27 mouse cellular contexts compared by ENCODE assay signal in the genomic region with DNA sequence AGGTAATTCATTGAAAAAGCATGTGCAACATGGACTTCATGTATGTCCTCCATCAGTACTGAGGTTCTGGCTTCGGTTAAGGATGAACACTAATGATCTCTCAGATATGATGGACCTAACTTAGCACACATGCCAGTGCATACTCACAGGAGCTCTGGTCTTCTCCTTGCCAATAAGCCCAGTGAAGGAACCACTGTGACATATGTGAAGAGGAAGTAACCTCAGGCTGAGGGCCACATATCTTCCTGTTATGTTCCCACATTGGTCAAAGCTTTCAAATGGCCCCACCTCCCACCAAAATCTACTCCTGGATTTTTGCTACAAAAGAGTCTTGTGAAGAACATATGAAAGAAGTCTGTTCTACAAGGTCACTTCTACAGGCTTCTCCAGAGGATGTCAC. TPM values are rescaled to one million over a fixed set of nuclear protein-coding genes. Genes with fewer than 3 reads are reported as not detected.
"Had no signal": no experiment of that assay in that cellular context is flagged by ENCODE, and none has a peak within 500 bp of the region (broad histone marks: within the 10 kb centered on the region; RNA-seq: fewer than 3 reads in every experiment).

No protein-coding gene starts in this region.

- H3K4me1 ChIP-seq: intestine, embryonic 15.5 days; limb, embryonic 15.5 days; liver, embryonic 12.5 days had no signal

- H3K27me3 ChIP-seq: heart, embryonic 13.5 days; heart, embryonic 15.5 days; hindbrain, embryonic 12.5 days; intestine, embryonic 15.5 days; limb, embryonic 13.5 days; limb, embryonic 15.5 days; liver, embryonic 12.5 days had no signal

- H3K9me3 ChIP-seq: heart, embryonic 13.5 days; heart, embryonic 15.5 days; hindbrain, embryonic 10.5 days; hindbrain, embryonic 12.5 days; intestine, embryonic 15.5 days; limb, embryonic 13.5 days; limb, embryonic 15.5 days; liver, embryonic 12.5 days had no signal

- ATAC-seq: hindbrain, embryonic 16.5 days; inflammation-experienced regulatory T-cells, adult 6 months; intestine, embryonic 15.5 days; intestine, postnatal 0 days; liver, embryonic 12.5 days had no signal

- H3K27ac ChIP-seq: heart, embryonic 13.5 days; heart, embryonic 15.5 days; hindbrain, embryonic 10.5 days; hindbrain, embryonic 12.5 days; hindbrain, embryonic 14.5 days; intestine, embryonic 15.5 days; kidney, postnatal 0 days; limb, embryonic 13.5 days; limb, embryonic 15.5 days; liver, embryonic 12.5 days had no signal

- H3K4me3 ChIP-seq: heart, embryonic 13.5 days; heart, embryonic 15.5 days; hindbrain, embryonic 10.5 days; hindbrain, embryonic 12.5 days; intestine, embryonic 15.5 days; limb, embryonic 13.5 days; limb, embryonic 15.5 days; liver, embryonic 12.5 days had no signal

- H3K4me2 ChIP-seq: heart, embryonic 11.5 days; heart, embryonic 13.5 days; heart, embryonic 15.5 days; hindbrain, embryonic 12.5 days; hindbrain, embryonic 14.5 days; intestine, embryonic 15.5 days; limb, embryonic 13.5 days; limb, embryonic 15.5 days; liver, embryonic 12.5 days had no signal

- DNase-seq: gastrocnemius, postnatal 14 days; gastrocnemius, postnatal 36 days; heart, adult 18-20 months; heart, postnatal 14 days; heart, postnatal 36 days; kidney, adult 18-20 months; kidney, adult 8-10 months; kidney, postnatal 14 days; kidney, postnatal 36 days; layer of hippocampus, adult 9-11 months; layer of hippocampus, postnatal 36 days; left cerebral cortex, postnatal 4 days had no signal

- H3K9ac ChIP-seq: heart, embryonic 13.5 days; heart, embryonic 15.5 days; hindbrain, embryonic 12.5 days; hindbrain, embryonic 14.5 days; intestine, embryonic 15.5 days; limb, embryonic 13.5 days; limb, embryonic 15.5 days; liver, embryonic 12.5 days had no signal

- H3K36me3 ChIP-seq: heart, embryonic 13.5 days; heart, embryonic 15.5 days; hindbrain, embryonic 10.5 days; hindbrain, embryonic 12.5 days; intestine, embryonic 15.5 days; limb, embryonic 13.5 days; limb, embryonic 15.5 days; liver, embryonic 12.5 days had no signal

RNA-seq across cellular contexts. Expression of a gene that starts 28.3 kb away (rescaled TPM):
- total RNA-seq: liver, adult 2 months had no signal
- polyA plus RNA-seq: inflammation-experienced regulatory T-cells, adult 6 months; liver, adult 2 months had no signal
